Mouse (Mus musculus): Measurements from ENCODE around the gene Prdx5.

Gene Prdx5

GRCm38 (mm10) chr19:6936299-6936698 is 26.4 kb upstream of the Prdx5 start:
- DNase-seq: peak; percentile 85

GRCm38 (mm10) chr19:6934195-6934977 is 24.5 kb upstream of the Prdx5 start, which contains the start of gene Kcnk4:
TSS of gene Kcnk4 (minus strand) at chr19:6934515.
- no peak for DNase-seq

GRCm38 (mm10) chr19:6933436-6934194 is 23.7 kb upstream of the Prdx5 start:
- DNase-seq: peak; percentile 92

- peak; percentile 82 for DNase-seq
Measured at GRCm38 (mm10) chr19:6933102-6933435, 23.2 kb upstream of the Prdx5 start.

GRCm38 (mm10) chr19:6932018-6932417 is 22.1 kb upstream of the Prdx5 start:
- no peak for DNase-seq

- peak; percentile 83 for DNase-seq
Measured at GRCm38 (mm10) chr19:6931002-6931401, 21.1 kb upstream of the Prdx5 start.

- DNase-seq: peak; percentile 86
Measured at GRCm38 (mm10) chr19:6928080-6928479, 18.2 kb upstream of the Prdx5 start.

- peak; percentile 93 for DNase-seq
Measured at GRCm38 (mm10) chr19:6926559-6927255, 16.8 kb upstream of the Prdx5 start.

GRCm38 (mm10) chr19:6925611-6926329 is 15.9 kb upstream of the Prdx5 start:
- peak; percentile 89 for DNase-seq

- DNase-seq: no peak
Measured at GRCm38 (mm10) chr19:6925307-6925573, 15.3 kb upstream of the Prdx5 start, which contains the start of gene Catsperz. TSS of gene Catsperz (minus strand) at chr19:6925380.

GRCm38 (mm10) chr19:6924461-6925306 is 14.8 kb upstream of the Prdx5 start:
- peak; percentile 95 for DNase-seq

GRCm38 (mm10) chr19:6922901-6923735 is 13.2 kb upstream of the Prdx5 start:
- DNase-seq: peak; percentile 91

GRCm38 (mm10) chr19:6921647-6922567 is 12.0 kb upstream of the Prdx5 start, which contains the start of gene Esrra:
TSS of gene Esrra (minus strand) at chr19:6921813.
- peak; percentile 100 for DNase-seq

GRCm38 (mm10) chr19:6920741-6921636 is 11.1 kb upstream of the Prdx5 start:
- DNase-seq: peak; percentile 98

- DNase-seq: peak; percentile 98
Measured at GRCm38 (mm10) chr19:6919876-6920740, 10.2 kb upstream of the Prdx5 start.

- DNase-seq: peak; percentile 91
Measured at GRCm38 (mm10) chr19:6919431-6919830, 9.5 kb upstream of the Prdx5 start.

GRCm38 (mm10) chr19:6918321-6918720 is 8.4 kb upstream of the Prdx5 start:
- no peak for DNase-seq

- DNase-seq: peak; percentile 88
Measured at GRCm38 (mm10) chr19:6916496-6916895, 6.6 kb upstream of the Prdx5 start.
